Mouse (Mus musculus) heart, embryonic 13.5 days (tissue): Measurements from ENCODE around the gene Olfr675. TPM values are rescaled to one million over a fixed set of nuclear protein-coding genes. Genes with fewer than 3 reads are reported as not detected.
"Not testable (repeated sequence)": the region's sequence is repeated elsewhere in the genome, so short reads cannot be mapped to it uniquely, and the experiment has no call there.

Source experiments
- ATAC-seq: fragments of 200-750 bp; cut with Nextera tagmentation; 2 replicates; pipeline ENCODE4 v1.8.0; 2017; ENCODE audit warnings: moderate TSS enrichment; ENCODE audit not compliant: insufficient number of reproducible peaks, low FRiP score, low TSS enrichment; ENCODE audit errors: extremely low read depth
- H3K27ac ChIP-seq: fragments of 300-500 bp; sonication (generic); replicated peaks from 2 replicates; pipeline ENCODE4 v1.5.1; 2015; ENCODE audit warnings: moderate library complexity, mild to moderate bottlenecking, inconsistent platforms
- H3K27me3 ChIP-seq: fragments of 300-500 bp; sonication (generic); replicated peaks from 2 replicates; pipeline ENCODE4 v1.6.1; 2015; ENCODE audit warnings: mild to moderate bottlenecking, inconsistent platforms
- H3K36me3 ChIP-seq: fragments of 300-500 bp; sonication (generic); 2 replicates; pipeline ENCODE4 v1.6.1; 2015; ENCODE audit warnings: mild to moderate bottlenecking, inconsistent platforms
- H3K4me1 ChIP-seq: fragments of 300-500 bp; sonication (generic); 2 replicates; pipeline ENCODE4 v1.6.1; 2015; ENCODE audit warnings: inconsistent platforms
- H3K4me2 ChIP-seq: fragments of 300-500 bp; sonication (generic); 2 replicates; pipeline ENCODE4 v1.6.1; 2015; ENCODE audit warnings: inconsistent platforms, mild to moderate bottlenecking, moderate library complexity
- H3K4me3 ChIP-seq: fragments of 300-500 bp; sonication (generic); 2 replicates; pipeline ENCODE4 v1.5.1; 2015; ENCODE audit warnings: moderate library complexity, mild to moderate bottlenecking, inconsistent platforms
- H3K9ac ChIP-seq: fragments of 300-500 bp; sonication (generic); 2 replicates; pipeline ENCODE4 v1.6.1; 2015; ENCODE audit warnings: inconsistent platforms, mild to moderate bottlenecking, moderate library complexity
- H3K9me3 ChIP-seq: fragments of 300-500 bp; sonication (generic); 2 replicates; pipeline ENCODE4 v1.6.1; 2016; ENCODE audit warnings: inconsistent platforms
- WGBS: fragments of 180-500 bp; shearing (Covaris S2); methylation state at CpG from one replicate; pipeline ENCODE4 v1.1.7; 2015; ENCODE audit warnings: mixed read lengths; 5-methylcytosine and 5-hydroxymethylcytosine counted together
- polyA plus RNA-seq: library from polyadenylated mRNA; unstranded; fragments of >200 nt; fragmentation: Nextera tagmentation; extraction: Ambion mirVana; gene quantifications from 2 replicates; pipeline ENCODE4 v1.2.1, GENCODE M21; 2015

Olfr675 gene
- polyA plus RNA-seq, result not detected in 2 replicates

GRCm38 (mm10) chr7:105028360-105028759 is at the start of gene Olfr675:
Gene Olfr675, minus strand, starts transcription at chr7:105028460.
- no peak for ATAC-seq
- 64% methylated on average over 1 of the region's 1 CpGs for WGBS
- H3K9me3 ChIP-seq, result no peaks in the 10 kb centered on the region

GRCm38 (mm10) chr7:105064175-105064574 is 35.9 kb upstream of the Olfr675 start, which contains the start of gene Olfr678:
Gene Olfr678, plus strand, starts transcription at chr7:105064475.
- no peaks in the 10 kb centered on the region for H3K27me3 ChIP-seq
- H3K4me1 ChIP-seq, result no peaks in the 10 kb centered on the region
- no peaks in the 10 kb centered on the region for H3K36me3 ChIP-seq
- ATAC-seq, result no peak
- no peak within 1 kb of the TSS for H3K4me2 ChIP-seq
- no peaks in the 10 kb centered on the region for H3K9me3 ChIP-seq
- no peak within 1 kb of the TSS for H3K27ac ChIP-seq
- no peak within 1 kb of the TSS for H3K4me3 ChIP-seq
- H3K9ac ChIP-seq, result no peak within 1 kb of the TSS
- WGBS, result 91% methylated on average over 1 of the region's 1 CpGs

More at GRCm38 (mm10) chr7:105028360-105028759, at the start of gene Olfr675:
- Histone ChIP-seq H3K4me3 (no peak within 1 kb of the TSS), H3K27me3 (no peaks in the 10 kb centered on the region), H3K36me3 (no peaks in the 10 kb centered on the region), H3K27ac (no peak within 1 kb of the TSS), H3K9ac (no peak within 1 kb of the TSS), H3K4me1 (no peaks in the 10 kb centered on the region), H3K4me2 (no peak within 1 kb of the TSS)

GRCm38 (mm10) chr7:105058951-105059350 is 30.7 kb upstream of the Olfr675 start:
- Histone ChIP-seq H3K4me1 (no peaks in the 10 kb centered on the region), H3K27ac (no peak overlapping the region), H3K27me3 (no peaks in the 10 kb centered on the region), H3K9me3 (no peaks in the 10 kb centered on the region), H3K36me3 (no peaks in the 10 kb centered on the region), H3K9ac (no peak overlapping the region), H3K4me3 (no peak overlapping the region), H3K4me2 (no peak overlapping the region)
- no peak for ATAC-seq

- not testable (repeated sequence) for H3K27ac ChIP-seq, H3K4me2 ChIP-seq, H3K9ac ChIP-seq, H3K4me1 ChIP-seq, H3K4me3 ChIP-seq, H3K9me3 ChIP-seq, H3K27me3 ChIP-seq, ATAC-seq, H3K36me3 ChIP-seq
- 48% methylated on average over 5 of the region's 5 CpGs for WGBS
Observed at GRCm38 (mm10) chr7:105033836-105034235, 5.6 kb upstream of the Olfr675 start.

- Histone ChIP-seq H3K27me3 (no peaks in the 10 kb centered on the region), H3K4me1 (no peaks in the 10 kb centered on the region), H3K27ac (no peak within 1 kb of the TSS), H3K36me3 (no peaks in the 10 kb centered on the region), H3K9me3 (no peaks in the 10 kb centered on the region), H3K4me2 (no peak within 1 kb of the TSS), H3K4me3 (no peak within 1 kb of the TSS), H3K9ac (no peak within 1 kb of the TSS)
- no peak for ATAC-seq
Observed at GRCm38 (mm10) chr7:105032398-105032797, 4.1 kb upstream of the Olfr675 start, which contains the start of gene Olfr676. Gene Olfr676, plus strand, starts transcription at chr7:105032698.

- Histone ChIP-seq H3K27me3 (no peaks in the 10 kb centered on the region), H3K9me3 (no peaks in the 10 kb centered on the region), H3K36me3 (no peaks in the 10 kb centered on the region), H3K4me1 (no peaks in the 10 kb centered on the region), H3K4me3 (no peak overlapping the region), H3K9ac (no peak overlapping the region), H3K27ac (no peak overlapping the region), H3K4me2 (no peak overlapping the region)
- ATAC-seq, result no peak
- WGBS, result 54% methylated on average over 1 of the region's 1 CpGs
Observed at GRCm38 (mm10) chr7:105022530-105022929, 5.7 kb downstream of the Olfr675 start.

- H3K27me3 ChIP-seq, result no peaks in the 10 kb centered on the region
- no peak within 1 kb of the TSS for H3K4me2 ChIP-seq
- no peak within 1 kb of the TSS for H3K9ac ChIP-seq
- H3K4me1 ChIP-seq, result no peaks in the 10 kb centered on the region
- no peak for ATAC-seq
- no peak within 1 kb of the TSS for H3K27ac ChIP-seq
- no peaks in the 10 kb centered on the region for H3K9me3 ChIP-seq
- no peak within 1 kb of the TSS for H3K4me3 ChIP-seq
- no peaks in the 10 kb centered on the region for H3K36me3 ChIP-seq
Observed at GRCm38 (mm10) chr7:105001929-105002328, 26.3 kb downstream of the Olfr675 start, which contains the start of gene Olfr672. Gene Olfr672, minus strand, starts transcription at chr7:105002029.

- Histone ChIP-seq H3K9me3 (0 out of 2 replicates have a peak, but pooled peaks cover 3% of the 10 kb centered on the region), H3K36me3 (no peaks in the 10 kb centered on the region), H3K4me3 (no peak within 1 kb of the TSS), H3K4me1 (no peaks in the 10 kb centered on the region), H3K4me2 (no peak within 1 kb of the TSS), H3K27ac (no peak within 1 kb of the TSS), H3K27me3 (no peaks in the 10 kb centered on the region), H3K9ac (no peak within 1 kb of the TSS)
- WGBS, result 59% methylated on average over 1 of the region's 1 CpGs
- ATAC-seq, result no peak
Observed at GRCm38 (mm10) chr7:104979026-104979425, 49.2 kb downstream of the Olfr675 start, which contains the start of gene Olfr671. Gene Olfr671, minus strand, starts transcription at chr7:104979126.

GRCm38 (mm10) chr7:104972507-104972906 is 55.8 kb downstream of the Olfr675 start:
- H3K9ac ChIP-seq, ATAC-seq, H3K4me2 ChIP-seq, H3K36me3 ChIP-seq, H3K27ac ChIP-seq, H3K27me3 ChIP-seq, H3K9me3 ChIP-seq, H3K4me3 ChIP-seq, H3K4me1 ChIP-seq: not testable (repeated sequence)
- WGBS, result 58% methylated on average over 2 of the region's 2 CpGs

Other genes with a start within 250 kb of the Olfr675 start
- not detected in 2 replicates for gene Usp17lb, start 185.9 kb downstream of the Olfr675 start, polyA plus RNA-seq
- gene Usp17la, start 171.5 kb downstream of the Olfr675 start, polyA plus RNA-seq, result not detected in 2 replicates
- not detected in 2 replicates for gene Olfr665, start 150.4 kb downstream of the Olfr675 start, polyA plus RNA-seq
- gene Olfr666, start 132.5 kb downstream of the Olfr675 start, polyA plus RNA-seq, result not detected in 2 replicates
- gene Olfr667, start 107.0 kb downstream of the Olfr675 start, polyA plus RNA-seq, result not detected in 2 replicates
- not detected in 2 replicates for gene Olfr668, start 100.4 kb downstream of the Olfr675 start, polyA plus RNA-seq
- gene Olfr669, start 94.2 kb downstream of the Olfr675 start, polyA plus RNA-seq, result not detected in 2 replicates
- not detected in 2 replicates for gene Olfr670, start 65.8 kb downstream of the Olfr675 start, polyA plus RNA-seq
- not detected in 2 replicates for gene Olfr671, start 49.3 kb downstream of the Olfr675 start, polyA plus RNA-seq
- gene Olfr672, start 26.4 kb downstream of the Olfr675 start, polyA plus RNA-seq, result not detected in 2 replicates
- not detected in 2 replicates for gene Olfr676, start 4.2 kb upstream of the Olfr675 start, polyA plus RNA-seq
- not detected in 2 replicates for gene Olfr677, start 22.9 kb upstream of the Olfr675 start, polyA plus RNA-seq
- not detected in 2 replicates for gene Olfr678, start 36.0 kb upstream of the Olfr675 start, polyA plus RNA-seq
- not detected in 2 replicates for gene Olfr679, start 52.7 kb upstream of the Olfr675 start, polyA plus RNA-seq
- gene Olfr680-ps1, start 64.4 kb upstream of the Olfr675 start, polyA plus RNA-seq, result not detected in 2 replicates
- not detected in 2 replicates for gene Olfr681, start 88.4 kb upstream of the Olfr675 start, polyA plus RNA-seq
- gene Olfr683, start 118.6 kb upstream of the Olfr675 start, polyA plus RNA-seq, result not detected in 2 replicates
- gene Olfr684, start 135.2 kb upstream of the Olfr675 start, polyA plus RNA-seq, result not detected in 2 replicates
- not detected in 2 replicates for gene Olfr685, start 157.6 kb upstream of the Olfr675 start, polyA plus RNA-seq
- gene Olfr686, start 179.0 kb upstream of the Olfr675 start, polyA plus RNA-seq, result not detected in 2 replicates